8 mouse cellular contexts compared by ENCODE assay signal in the genomic region with DNA sequence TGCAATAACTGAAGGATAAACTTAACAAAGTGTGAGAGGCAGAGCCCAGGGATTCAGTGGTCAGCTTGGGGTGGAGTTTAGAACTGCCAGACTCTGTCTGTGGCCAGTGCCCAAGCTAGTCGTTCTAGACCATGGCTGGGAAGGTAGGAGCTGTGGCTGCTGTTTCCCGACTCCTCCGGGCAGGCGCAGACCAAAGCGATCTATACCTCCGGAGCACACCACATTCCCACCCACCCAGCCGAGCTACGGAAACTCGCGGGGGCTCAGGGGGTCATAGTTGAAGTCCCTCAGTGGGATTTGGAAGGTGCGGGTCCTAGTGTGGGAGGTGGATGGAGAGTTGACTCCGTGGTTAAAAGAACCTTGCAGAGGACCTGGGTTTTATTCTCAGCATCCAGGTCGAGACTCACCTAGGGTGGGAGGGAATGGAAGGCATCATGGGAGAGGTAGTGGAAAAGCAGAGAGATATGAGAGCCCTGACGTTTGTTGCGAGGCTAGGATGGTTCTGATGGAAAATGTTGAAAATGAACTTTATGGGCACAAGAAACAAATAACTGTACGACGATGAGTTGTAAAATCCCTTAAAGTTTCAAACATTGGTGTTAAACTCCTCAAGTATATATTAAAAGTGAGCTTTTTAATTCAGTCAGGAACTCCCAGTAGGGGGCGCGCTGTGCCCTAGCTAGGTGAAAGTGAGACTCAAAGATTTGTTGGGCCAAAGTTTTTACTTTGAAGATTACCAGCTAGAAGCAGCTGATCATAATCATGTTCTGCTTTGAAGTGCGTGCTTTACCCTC. TPM values are rescaled to one million over a fixed set of nuclear protein-coding genes. Genes with fewer than 3 reads are reported as not detected.
A peak's percentile ranks its signal among the peaks of the same experiment; 100 is the strongest.
DNase-seq lines count a peak whose midpoint lies in the region; ATAC-seq lines count a peak whose summit lies in the region.

No protein-coding gene starts in this region.

- H3K9me3 ChIP-seq in forebrain, embryonic 13.5 days (replicated peaks), result no peaks in the 10 kb centered on the region
- no peaks in the 10 kb centered on the region for H3K9me3 ChIP-seq in neural tube, embryonic 15.5 days (replicated peaks)

- H3K4me2 ChIP-seq in forebrain, embryonic 13.5 days, result peak overlapping the region; percentile 92
- H3K4me2 ChIP-seq in neural tube, embryonic 15.5 days, result peak overlapping the region; percentile 97

- H3K27ac ChIP-seq in forebrain, embryonic 13.5 days, result no peak overlapping the region
- no peak overlapping the region; the same call in 1 of the 2 replicates for H3K27ac ChIP-seq in neural tube, embryonic 15.5 days (replicated peaks)

- DNase-seq in MEL-GATA-1-ER (ENCODE audit: extremely low read depth, low read depth), result peak; percentile 23
- peak; percentile 12 for DNase-seq in heart, postnatal 25 days (ENCODE audit: low spot score)
- peak; percentile 79 for DNase-seq in layer of hippocampus, adult 11-12 months (ENCODE audit: low spot score)
- DNase-seq in lung, adult 18-20 months, result peak; percentile 69 to 78
- peak; percentile 61 for DNase-seq in thymus, postnatal 0 days (ENCODE audit: low spot score)

- H3K9ac ChIP-seq in forebrain, embryonic 13.5 days, result peak overlapping the region; percentile 58
- peak overlapping the region; percentile 44 for H3K9ac ChIP-seq in neural tube, embryonic 15.5 days (replicated peaks)

- H3K27me3 ChIP-seq in forebrain, embryonic 13.5 days, result no peaks in the 10 kb centered on the region
- H3K27me3 ChIP-seq in neural tube, embryonic 15.5 days (replicated peaks), result no peaks in the 10 kb centered on the region

- 2% methylated on average over 20 of the region's 20 CpGs for WGBS in forebrain, embryonic 13.5 days
- WGBS in neural tube, embryonic 15.5 days, result 2% methylated on average over 20 of the region's 20 CpGs

- intact Hi-C loops in heart, postnatal 25 days (cut with DNase I), result loop anchor here (5.0 kb wide), 1 partner anchor 106 kb away; no protein-coding TSS in a partner anchor

- H3K4me3 ChIP-seq in forebrain, embryonic 13.5 days, result peak overlapping the region; percentile 57
- H3K4me3 ChIP-seq in neural tube, embryonic 15.5 days (replicated peaks), result peak overlapping the region; percentile 75

- ATAC-seq in cerebellum, adult (ENCODE audit: insufficient number of reproducible peaks, low FRiP score, low TSS enrichment), result peak; percentile 40; the same call in 1 of the 2 replicates
- no peak; the same call in 1 of the 2 replicates for ATAC-seq in forebrain, embryonic 13.5 days
- peak; percentile 79 for ATAC-seq in neural tube, embryonic 15.5 days (ENCODE audit: low FRiP score)

- H3K4me1 ChIP-seq in forebrain, embryonic 13.5 days, result peaks cover 9% of the 10 kb centered on the region
- H3K4me1 ChIP-seq in neural tube, embryonic 15.5 days, result peaks cover 10% of the 10 kb centered on the region

- H3K36me3 ChIP-seq in forebrain, embryonic 13.5 days (ENCODE audit: poor library complexity, severe bottlenecking), result no peaks in the 10 kb centered on the region
- no peaks in the 10 kb centered on the region for H3K36me3 ChIP-seq in neural tube, embryonic 15.5 days

RNA-seq across cellular contexts. Expression of gene Tspan9, which starts 57.6 kb away (rescaled TPM):
- 20.6 and 30.4 TPM in 2 replicates for polyA plus RNA-seq in forebrain, embryonic 13.5 days (2015; fragmentation: Nextera tagmentation; extraction: Ambion mirVana)
- 100 to 1,000 TPM; 129 to 132 TPM for total RNA-seq in heart, postnatal 25 days (2021)
- polyA plus RNA-seq in neural tube, embryonic 15.5 days (2015; fragmentation: Nextera tagmentation; extraction: Ambion mirVana), result 48.3 and 63.2 TPM in 2 replicates
- polyA plus RNA-seq in thymus, postnatal 0 days (2015; fragmentation: Nextera tagmentation; extraction: Ambion mirVana), result 28.2 and 28.6 TPM in 2 replicates

Comparison
In these comparisons a context has a peak if more than half of its experiments do, and no peak if none do; other contexts are left out.
1. DNase-seq: peak in every context shown above with its lines; median percentile 79 in layer of hippocampus, adult 11-12 months; 74 in lung, adult 18-20 months; 61 in thymus, postnatal 0 days; 23 in MEL-GATA-1-ER; 12 in heart, postnatal 25 days.